Mouse (Mus musculus) heart, adult 2 months (tissue): ENCODE measurements at regions not wholly inside any gene's neighbourhood (a gene's known extent, or its start where the extent isn't known, plus 50 kb on each side); places are given as distances from the start of the nearest gene placed in this dataset.

Experiments
- DNase-seq, 2 experiments: peaks; one replicate each; pipeline ENCODE4 v3.0.0; 2021
- H3K27ac ChIP-seq: fragments of 200-600 bp; 2 replicates; pipeline ENCODE4 v1.8.1; 2022
- H3K27me3 ChIP-seq: fragments of 200-500 bp; 2 replicates; pipeline ENCODE4 v1.6.1; 2012; ENCODE audit warnings: mild to moderate bottlenecking, low read length, inconsistent platforms, mixed read lengths; ENCODE audit not compliant: control insufficient read depth, insufficient read depth
- H3K36me3 ChIP-seq: fragments of 200-500 bp; 2 replicates; pipeline ENCODE4 v1.6.1; 2012; ENCODE audit warnings: low read length, inconsistent platforms; ENCODE audit not compliant: control insufficient read depth, insufficient read depth
- H3K4me1 ChIP-seq: fragments of 200-500 bp; 2 replicates; pipeline ENCODE4 v1.6.1; 2011; ENCODE audit warnings: low read length; ENCODE audit not compliant: control insufficient read depth, insufficient read depth
- H3K4me3 ChIP-seq: fragments of 200-600 bp; 2 replicates; pipeline ENCODE4 v1.8.1; 2022
- H3K79me2 ChIP-seq: fragments of 200-500 bp; replicated peaks from 2 replicates; pipeline ENCODE4 v1.6.1; 2012; ENCODE audit warnings: mild to moderate bottlenecking, inconsistent platforms, low read length, moderate library complexity, mixed read lengths; ENCODE audit not compliant: control insufficient read depth, insufficient read depth
- H3K9ac ChIP-seq: fragments of 200-500 bp; 2 replicates; pipeline ENCODE4 v1.6.1; 2012; ENCODE audit warnings: low read depth, mild to moderate bottlenecking, control low read depth, inconsistent platforms, low read length, mixed read lengths
- CTCF ChIP-seq: fragments of 200-600 bp; IDR thresholded peaks from 2 replicates; pipeline ENCODE4 v1.8.1; 2022; ENCODE audit warnings: antibody characterized with exemption, mild to moderate bottlenecking, moderate library complexity
- EP300 ChIP-seq: fragments of 200-500 bp; IDR thresholded peaks from 2 replicates; pipeline ENCODE4 v1.6.1; 2011; ENCODE audit warnings: low read depth, low read length, control low read depth; ENCODE audit not compliant: insufficient read depth
- POLR2A ChIP-seq: fragments of 200-500 bp; IDR thresholded peaks from 2 replicates; pipeline ENCODE4 v1.6.1; 2011; ENCODE audit warnings: mild to moderate bottlenecking, low read depth, low read length, control low read depth; ENCODE audit not compliant: insufficient read depth
- WGBS: fragments of 180-500 bp; shearing (Covaris S2); methylation state at CpG from one replicate; pipeline ENCODE4 v1.1.7; 2018; 5-methylcytosine and 5-hydroxymethylcytosine counted together
- intact Hi-C: fragments of 180-260 bp; cut with DNase I; formaldehyde crosslinking; loops from one replicate; pipeline ENCODE4 v1.15.1; 2025

- Histone ChIP-seq H3K9ac (no peak overlapping the region), H3K36me3 (no peaks in the 10 kb centered on the region), H3K79me2 (no peaks in the 10 kb centered on the region), H3K27ac (no peak overlapping the region), H3K4me3 (no peak overlapping the region), H3K27me3 (no peaks in the 10 kb centered on the region), H3K4me1 (no peaks in the 10 kb centered on the region)
- WGBS: 74% methylated on average over 16 of the region's 16 CpGs
- DNase-seq: no peak
- TF ChIP-seq POLR2A: no peak
- no peak for TF ChIP-seq EP300
- no peak for TF ChIP-seq CTCF
- intact Hi-C loops: no loop called here
These were observed 103.1 kb upstream of the Cpm start for GRCm38 (mm10) chr10:117526008-117526833.

- Histone ChIP-seq H3K9ac (no peak overlapping the region), H3K36me3 (no peaks in the 10 kb centered on the region), H3K79me2 (no peaks in the 10 kb centered on the region), H3K27me3 (no peaks in the 10 kb centered on the region), H3K27ac (no peak overlapping the region), H3K4me1 (no peaks in the 10 kb centered on the region), H3K4me3 (no peak overlapping the region)
- DNase-seq: no peak
- whole genome bisulfite sequencing: 22% methylated on average over 3 of the region's 3 CpGs
- intact Hi-C loops: no loop called here
- TF ChIP-seq POLR2A (no peak), EP300 (no peak), CTCF (no peak)
These were observed 103.7 kb upstream of the Cpm start for GRCm38 (mm10) chr10:117525608-117526007.

DNA sequence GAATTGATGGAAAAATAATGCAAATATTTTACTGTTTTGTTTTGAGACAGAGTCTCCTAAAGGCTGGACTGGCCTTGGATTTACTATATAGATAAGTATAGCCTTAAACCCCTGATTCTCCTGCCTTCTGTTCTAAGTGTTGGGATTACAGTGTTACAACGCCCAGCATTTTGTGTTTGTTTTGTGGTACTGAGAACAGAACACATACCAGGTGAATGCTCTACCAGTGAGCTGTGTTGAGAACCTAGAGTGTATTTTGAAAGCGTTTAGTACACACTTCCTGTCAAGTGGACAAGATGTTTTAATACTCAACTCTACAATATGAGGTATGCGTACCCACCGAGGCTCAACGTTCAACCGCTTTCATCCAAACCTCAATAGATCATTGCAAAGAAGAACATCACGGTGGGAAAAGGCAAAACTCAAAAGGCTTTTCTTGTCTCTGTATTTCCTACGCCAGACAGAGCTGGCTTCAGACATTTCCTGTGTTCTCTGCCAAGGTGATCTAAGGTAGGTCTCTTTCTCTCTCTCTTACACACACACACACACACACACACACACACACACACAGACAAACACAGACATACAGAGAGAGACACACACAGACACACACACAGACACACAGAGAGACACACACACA lies 104.3 kb upstream of the Cpm start:
- H3K36me3 ChIP-seq: no peaks in the 10 kb centered on the region
- no peaks in the 10 kb centered on the region for H3K79me2 ChIP-seq
- no peaks in the 10 kb centered on the region for H3K27me3 ChIP-seq
- H3K4me1 ChIP-seq: no peaks in the 10 kb centered on the region
- 57% methylated on average over 8 of the region's 8 CpGs for WGBS
- TF ChIP-seq CTCF: no peak
- TF ChIP-seq EP300: no peak
- intact Hi-C loops: no loop called here
- H3K4me3 ChIP-seq: no peak overlapping the region
- no peak overlapping the region for H3K9ac ChIP-seq
- H3K27ac ChIP-seq: no peak overlapping the region
- no peak for DNase-seq

GRCm38 (mm10) chr10:117524101-117524500 lies 105.2 kb upstream of the Cpm start:
- Histone ChIP-seq H3K9ac (no peak overlapping the region), H3K4me3 (no peak overlapping the region), H3K79me2 (no peaks in the 10 kb centered on the region), H3K27ac (no peak overlapping the region), H3K36me3 (no peaks in the 10 kb centered on the region), H3K27me3 (no peaks in the 10 kb centered on the region), H3K4me1 (no peaks in the 10 kb centered on the region)
- 81% methylated on average over 7 of the region's 7 CpGs for WGBS
- no peak for DNase-seq
- intact Hi-C loops: no loop called here
- TF ChIP-seq POLR2A (no peak), CTCF (no peak), EP300 (no peak)

- no peaks in the 10 kb centered on the region for H3K79me2 ChIP-seq
- TF ChIP-seq POLR2A (no peak), CTCF (no peak), EP300 (no peak)
- no peak overlapping the region for H3K4me3 ChIP-seq
- H3K36me3 ChIP-seq: no peaks in the 10 kb centered on the region
- no peak overlapping the region for H3K9ac ChIP-seq
- no peaks in the 10 kb centered on the region for H3K27me3 ChIP-seq
- DNase-seq: no peak
- H3K4me1 ChIP-seq: no peaks in the 10 kb centered on the region
- intact Hi-C loops: no loop called here
- WGBS: 78% methylated on average over 10 of the region's 10 CpGs
- no peak overlapping the region for H3K27ac ChIP-seq
These were observed 106.1 kb upstream of the Cpm start for GRCm38 (mm10) chr10:117522906-117523829.

- no peak for DNase-seq
- Histone ChIP-seq H3K4me3 (no peak overlapping the region), H3K27ac (no peak overlapping the region), H3K79me2 (no peaks in the 10 kb centered on the region), H3K9ac (no peak overlapping the region), H3K27me3 (no peaks in the 10 kb centered on the region), H3K36me3 (no peaks in the 10 kb centered on the region), H3K4me1 (no peaks in the 10 kb centered on the region)
- intact Hi-C loops: no loop called here
- TF ChIP-seq EP300: no peak
- no peak for TF ChIP-seq POLR2A
- TF ChIP-seq CTCF: no peak
- 80% methylated on average over 3 of the region's 3 CpGs for WGBS
These were observed 106.9 kb upstream of the Cpm start for GRCm38 (mm10) chr10:117522373-117522772.
